Mouse (Mus musculus) liver, embryonic 11.5 days (tissue): ENCODE measurements around the gene Ptprg. TPM values are rescaled to one million over a fixed set of nuclear protein-coding genes. Genes with fewer than 3 reads are reported as not detected.

Source experiments
- ATAC-seq: fragments of 200-750 bp; cut with Nextera tagmentation; replicated peaks from 2 replicates; pipeline ENCODE4 v1.8.0; 2017; ENCODE audit warnings: moderate number of reproducible peaks, mild to moderate bottlenecking, moderate TSS enrichment, moderate library complexity; ENCODE audit not compliant: low FRiP score
- DNase-seq: peaks from one replicate; pipeline ENCODE4 v3.0.0-alpha.2; 2017; ENCODE audit warnings: low spot score
- H3K27ac ChIP-seq: fragments of 300-500 bp; sonication (generic); 2 replicates; pipeline ENCODE4 v1.5.1; 2014; ENCODE audit warnings: mild to moderate bottlenecking, low read depth, low read length, control low read depth
- H3K27me3 ChIP-seq: fragments of 300-500 bp; sonication (generic); replicated peaks from 2 replicates; pipeline ENCODE4 v1.6.1; 2014; ENCODE audit warnings: low read length, mixed read lengths; ENCODE audit not compliant: control insufficient read depth, insufficient read depth
- H3K36me3 ChIP-seq: fragments of 300-500 bp; sonication (generic); 2 replicates; pipeline ENCODE4 v1.6.1; 2014; ENCODE audit warnings: mild to moderate bottlenecking, low read length, moderate library complexity, mixed read lengths; ENCODE audit not compliant: control insufficient read depth, insufficient read depth
- H3K4me1 ChIP-seq: fragments of 300-500 bp; sonication (generic); replicated peaks from 2 replicates; pipeline ENCODE4 v1.6.1; 2014; ENCODE audit warnings: low read length, mixed read lengths; ENCODE audit not compliant: control insufficient read depth, insufficient read depth
- H3K4me2 ChIP-seq: fragments of 300-500 bp; sonication (generic); 2 replicates; pipeline ENCODE4 v1.6.1; 2014; ENCODE audit warnings: mild to moderate bottlenecking, control low read depth, moderate library complexity
- H3K4me3 ChIP-seq: fragments of 300-500 bp; sonication (generic); 2 replicates; pipeline ENCODE4 v1.5.1; 2014; ENCODE audit warnings: low read depth, low read length, control low read depth
- H3K9ac ChIP-seq: fragments of 300-500 bp; sonication (generic); 2 replicates; pipeline ENCODE4 v1.6.1; 2014; ENCODE audit warnings: low read depth, low read length, control low read depth
- H3K9me3 ChIP-seq: fragments of 300-500 bp; sonication (generic); 2 replicates; pipeline ENCODE4 v1.6.1; 2016; ENCODE audit warnings: low read length, inconsistent platforms, mixed read lengths; ENCODE audit not compliant: control insufficient read depth
- WGBS: fragments of 180-500 bp; shearing (Covaris S2); extraction: QIAGEN DNeasy Blood & Tissue Kit; methylation state at CpG from one replicate; pipeline ENCODE4 v1.1.7; 2014; 5-methylcytosine and 5-hydroxymethylcytosine counted together
- polyA plus RNA-seq: library from polyadenylated mRNA; unstranded; fragments of >200 nt; fragmentation: Nextera tagmentation; extraction: Ambion mirVana; gene quantifications from 2 replicates; pipeline ENCODE4 v1.2.1, GENCODE M21; 2014

The Ptprg gene
- polyA plus RNA-seq, 1 experiment from 2014 or later = 8.6 TPM

GRCm38 (mm10) chr14:12070361-12070760, 517.0 kb downstream of the Ptprg start:
- Histone ChIP-seq H3K9ac (no peak overlapping the region), H3K4me2 (no peak overlapping the region)
- ATAC-seq = no peak

GRCm38 (mm10) chr14:12070856-12071465, 517.6 kb downstream of the Ptprg start:
- DNase-seq (no peak), ATAC-seq (no peak)
- H3K4me1 ChIP-seq = no peaks in the 10 kb centered on the region
- H3K4me2 ChIP-seq = no peak overlapping the region
- 78% methylated on average over 7 of the region's 7 CpGs for WGBS
- no peak overlapping the region for H3K27ac ChIP-seq
- no peaks in the 10 kb centered on the region for H3K9me3 ChIP-seq
- no peaks in the 10 kb centered on the region for H3K27me3 ChIP-seq
- H3K4me3 ChIP-seq = no peak overlapping the region
- H3K36me3 ChIP-seq = no peaks in the 10 kb centered on the region
- no peak overlapping the region for H3K9ac ChIP-seq

More at GRCm38 (mm10) chr14:12070361-12070760, 517.0 kb downstream of the Ptprg start:
- H3K27ac ChIP-seq = no peak overlapping the region
- H3K36me3 ChIP-seq = no peaks in the 10 kb centered on the region
- H3K4me3 ChIP-seq = no peak overlapping the region
- H3K4me1 ChIP-seq = no peaks in the 10 kb centered on the region
- no peaks in the 10 kb centered on the region for H3K9me3 ChIP-seq
- WGBS = 59% methylated on average over 1 of the region's 1 CpGs
- DNase-seq = no peak
- no peaks in the 10 kb centered on the region for H3K27me3 ChIP-seq

- 74% methylated on average over 7 of the region's 7 CpGs for WGBS
- H3K9me3 ChIP-seq = no peaks in the 10 kb centered on the region
- H3K9ac ChIP-seq = no peak overlapping the region
- H3K4me1 ChIP-seq = no peaks in the 10 kb centered on the region
- no peak overlapping the region for H3K4me2 ChIP-seq
- no peak for ATAC-seq
- H3K4me3 ChIP-seq = no peak overlapping the region
- H3K27me3 ChIP-seq = no peaks in the 10 kb centered on the region
- H3K27ac ChIP-seq = no peak overlapping the region
- no peaks in the 10 kb centered on the region for H3K36me3 ChIP-seq
- no peak for DNase-seq
Measured at GRCm38 (mm10) chr14:12072026-12072861, 518.9 kb downstream of the Ptprg start.

- no peak overlapping the region for H3K27ac ChIP-seq
Measured at GRCm38 (mm10) chr14:12073408-12074107, 520.2 kb downstream of the Ptprg start.

GRCm38 (mm10) chr14:12077193-12077592, 523.9 kb downstream of the Ptprg start:
- Histone ChIP-seq H3K4me2 (no peak overlapping the region), H3K27ac (no peak overlapping the region), H3K36me3 (no peaks in the 10 kb centered on the region), H3K9ac (no peak overlapping the region), H3K9me3 (no peaks in the 10 kb centered on the region), H3K4me3 (no peak overlapping the region), H3K4me1 (no peaks in the 10 kb centered on the region), H3K27me3 (no peaks in the 10 kb centered on the region)
- 69% methylated on average over 7 of the region's 7 CpGs for WGBS
- ATAC-seq (no peak), DNase-seq (no peak)

More at GRCm38 (mm10) chr14:12073408-12074107, 520.2 kb downstream of the Ptprg start:
- no peak for ATAC-seq
- no peaks in the 10 kb centered on the region for H3K9me3 ChIP-seq
- WGBS = 81% methylated on average over 2 of the region's 2 CpGs
- no peak for DNase-seq
- no peaks in the 10 kb centered on the region for H3K36me3 ChIP-seq
- H3K4me2 ChIP-seq = no peak overlapping the region
- H3K4me3 ChIP-seq = no peak overlapping the region
- no peak overlapping the region for H3K9ac ChIP-seq
- no peaks in the 10 kb centered on the region for H3K27me3 ChIP-seq
- H3K4me1 ChIP-seq = no peaks in the 10 kb centered on the region

GRCm38 (mm10) chr14:12079250-12079649, 525.9 kb downstream of the Ptprg start:
- no peaks in the 10 kb centered on the region for H3K27me3 ChIP-seq
- H3K9ac ChIP-seq = no peak overlapping the region
- H3K4me1 ChIP-seq = no peaks in the 10 kb centered on the region
- 58% methylated on average over 6 of the region's 6 CpGs for WGBS
- ATAC-seq = no peak
- no peaks in the 10 kb centered on the region for H3K36me3 ChIP-seq
- H3K9me3 ChIP-seq = no peaks in the 10 kb centered on the region
- H3K27ac ChIP-seq = no peak overlapping the region
- no peak overlapping the region for H3K4me3 ChIP-seq
- H3K4me2 ChIP-seq = no peak overlapping the region
- DNase-seq = no peak

GRCm38 (mm10) chr14:12079833-12080401, 526.6 kb downstream of the Ptprg start:
- DNase-seq (no peak), ATAC-seq (no peak)
- H3K4me1 ChIP-seq = no peaks in the 10 kb centered on the region
- H3K27me3 ChIP-seq = no peaks in the 10 kb centered on the region
- no peak overlapping the region for H3K4me3 ChIP-seq
- 68% methylated on average over 4 of the region's 4 CpGs for WGBS
- H3K27ac ChIP-seq = no peak overlapping the region
- no peaks in the 10 kb centered on the region for H3K9me3 ChIP-seq
- no peak overlapping the region for H3K9ac ChIP-seq
- H3K36me3 ChIP-seq = no peaks in the 10 kb centered on the region
- H3K4me2 ChIP-seq = no peak overlapping the region

GRCm38 (mm10) chr14:12082131-12082921, 529.0 kb downstream of the Ptprg start:
- Histone ChIP-seq H3K4me3 (no peak overlapping the region), H3K4me2 (no peak overlapping the region), H3K36me3 (no peaks in the 10 kb centered on the region), H3K27me3 (no peaks in the 10 kb centered on the region), H3K27ac (no peak overlapping the region), H3K4me1 (no peaks in the 10 kb centered on the region), H3K9me3 (no peaks in the 10 kb centered on the region), H3K9ac (no peak overlapping the region)
- no peak for DNase-seq
- WGBS = 50% methylated on average over 6 of the region's 6 CpGs
- no peak for ATAC-seq
